Mouse (Mus musculus): ENCODE data around the gene Hyou1.

DNA sequence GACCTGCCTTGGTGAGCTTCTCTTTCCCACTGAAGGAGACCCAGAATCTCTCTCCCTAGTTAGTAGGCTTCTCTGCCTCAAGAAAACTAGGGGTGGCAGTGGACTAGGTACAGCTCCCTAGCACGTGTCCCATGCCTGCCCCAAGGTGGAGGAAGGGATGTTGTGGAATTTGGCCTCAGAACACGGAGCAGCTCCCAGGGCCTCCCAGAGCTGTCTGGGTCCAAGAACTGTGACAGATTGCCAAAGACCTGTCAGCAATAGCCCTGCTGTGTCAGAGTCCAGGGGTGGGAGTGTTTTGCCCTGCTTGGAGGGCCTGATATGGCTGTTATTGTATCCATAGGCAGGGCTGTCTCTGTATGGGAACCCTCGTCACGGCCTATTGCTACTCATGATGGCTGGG lies 21.8 kb downstream of the Hyou1 start:
- TF ChIP-seq CTCF (IDR thresholded peaks at IDR 0.05; ENCODE audit: insufficient read depth, low read length) (no peak), POLR2A (IDR thresholded peaks at IDR 0.05; ENCODE audit: borderline replicate concordance, extremely low read depth, low read depth, low read length) (no peak)

Data from lung, adult 2 months (tissue).